Mouse (Mus musculus): ENCODE results near the gene Rph3a.
"Not testable (repeated sequence)": the region's sequence is repeated elsewhere in the genome, so short reads cannot be mapped to it uniquely, and the experiment has no call there.

GRCm38 (mm10) chr5:120919156-120919935 lies 90.5 kb downstream of the Rph3a start:
- TF ChIP-seq GATA1 (IDR thresholded peaks at IDR 0.05; ENCODE audit: borderline replicate concordance, low read length); FLI1 (IDR thresholded peaks at IDR 0.05; ENCODE audit: low read length): not testable (repeated sequence)

Measured in megakaryocyte, embryonic 14.5 days (primary cell).